Mouse (Mus musculus) cerebral cortex, adult 2 months (tissue): ENCODE measurements around the gene Ppp1r9a.

Source experiments
- WGBS: fragments of 180-500 bp; shearing (Covaris S2); methylation state at CpG from one replicate; pipeline ENCODE4 v1.1.7; 2018; 5-methylcytosine and 5-hydroxymethylcytosine counted together

Gene Ppp1r9a

DNA sequence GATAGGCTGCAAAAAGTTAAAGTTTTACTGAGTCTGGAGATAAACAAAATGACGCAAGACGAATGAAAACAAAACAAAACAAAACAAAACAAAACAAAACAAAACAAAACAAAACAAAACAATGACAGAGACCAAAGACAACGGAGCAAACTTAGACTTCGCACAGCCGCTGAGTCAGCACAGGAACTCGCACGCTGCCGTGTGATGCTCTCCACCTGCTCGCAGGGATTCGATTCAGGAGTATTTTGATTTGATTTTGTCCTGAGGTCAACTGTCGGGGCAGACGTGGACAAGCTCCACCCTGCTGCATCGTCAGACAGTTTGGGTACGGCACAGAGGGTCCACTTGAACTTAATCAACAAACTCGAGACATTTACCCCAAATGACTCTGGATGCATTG, 105.9 kb downstream of the Ppp1r9a start:
- WGBS: 83% methylated on average over 15 of the region's 15 CpGs

DNA sequence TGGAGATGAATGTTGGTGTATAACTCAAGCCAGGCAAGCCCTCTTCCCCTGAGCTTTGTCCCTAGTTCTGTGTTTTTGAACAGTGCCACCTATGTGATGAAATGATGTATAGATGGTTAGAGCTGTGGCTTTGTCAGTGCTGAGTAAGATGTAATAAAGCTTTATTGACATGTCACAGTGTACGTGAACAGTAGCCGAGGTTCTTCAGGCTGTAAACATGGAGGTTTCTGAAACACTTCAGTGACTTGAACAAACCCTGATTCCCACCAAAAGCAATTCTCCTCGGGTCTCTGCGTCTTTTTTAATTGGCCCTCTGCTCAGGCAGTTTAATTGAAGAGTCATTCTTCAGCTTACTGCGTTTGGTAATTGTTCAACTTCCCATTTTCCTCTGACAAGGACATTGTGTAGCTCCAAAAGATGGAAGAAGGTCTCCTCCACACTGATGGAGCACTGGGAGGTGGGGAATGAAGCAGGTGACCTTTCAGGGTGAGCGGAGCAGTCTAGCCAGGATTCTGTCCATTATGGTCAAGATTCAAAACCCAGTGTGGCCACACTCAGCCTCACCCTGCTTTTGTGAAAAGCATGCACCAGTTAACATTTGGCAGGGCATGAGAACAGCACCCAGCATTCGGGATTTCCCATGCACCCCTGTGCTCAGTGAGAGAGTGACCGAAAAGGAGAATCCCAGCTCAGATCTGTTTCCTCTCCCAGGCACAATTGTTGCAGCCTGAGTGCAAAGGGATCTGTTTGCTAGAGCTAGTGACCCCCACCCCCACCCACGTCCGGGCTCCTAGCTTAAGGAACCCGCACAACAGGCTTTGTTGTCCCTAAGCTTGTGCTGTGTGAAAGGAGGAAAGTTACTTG, 108.1 kb downstream of the Ppp1r9a start:
- WGBS: 51% methylated on average over 11 of the region's 11 CpGs

DNA sequence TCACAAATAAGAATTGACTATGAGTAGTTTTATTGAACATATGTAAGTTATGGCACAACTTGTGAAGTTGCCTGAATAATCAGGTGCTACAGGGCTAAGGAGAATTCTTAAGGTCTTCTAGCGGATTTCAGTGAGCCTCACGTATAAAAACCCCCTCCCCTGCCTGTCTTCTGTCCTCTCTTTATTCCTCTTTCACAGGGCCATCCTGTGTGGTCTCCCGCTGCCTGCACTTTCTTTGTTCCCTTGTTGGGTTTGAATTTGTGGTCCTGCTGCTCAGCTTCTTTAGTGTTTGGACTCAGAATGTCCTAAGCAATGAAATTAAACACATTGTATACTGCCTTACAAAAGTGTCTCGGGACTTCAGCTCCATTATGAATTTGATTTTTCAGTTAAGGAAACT, 110.1 kb downstream of the Ppp1r9a start:
- 82% methylated on average over 4 of the region's 4 CpGs for WGBS

DNA sequence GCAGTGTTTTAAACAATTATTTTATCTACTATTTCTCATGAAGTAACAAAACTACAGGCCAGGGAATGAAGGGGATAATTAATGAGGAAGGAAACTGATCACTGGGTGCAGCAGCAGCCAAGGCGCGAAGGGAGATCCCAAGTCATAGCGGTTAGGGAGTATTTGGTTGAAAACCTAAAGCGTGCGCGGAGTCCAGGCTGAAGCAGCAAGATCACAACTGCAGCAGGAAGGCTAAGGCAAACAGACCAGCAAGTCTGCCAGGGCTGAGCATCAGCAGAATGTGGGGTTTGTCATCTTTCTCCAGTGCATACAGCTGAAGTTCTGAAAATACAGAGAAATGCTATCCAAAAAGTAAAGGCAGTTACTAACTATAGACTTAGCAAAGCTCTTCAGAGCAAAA, 111.8 kb downstream of the Ppp1r9a start:
- WGBS: 55% methylated on average over 6 of the region's 6 CpGs

DNA sequence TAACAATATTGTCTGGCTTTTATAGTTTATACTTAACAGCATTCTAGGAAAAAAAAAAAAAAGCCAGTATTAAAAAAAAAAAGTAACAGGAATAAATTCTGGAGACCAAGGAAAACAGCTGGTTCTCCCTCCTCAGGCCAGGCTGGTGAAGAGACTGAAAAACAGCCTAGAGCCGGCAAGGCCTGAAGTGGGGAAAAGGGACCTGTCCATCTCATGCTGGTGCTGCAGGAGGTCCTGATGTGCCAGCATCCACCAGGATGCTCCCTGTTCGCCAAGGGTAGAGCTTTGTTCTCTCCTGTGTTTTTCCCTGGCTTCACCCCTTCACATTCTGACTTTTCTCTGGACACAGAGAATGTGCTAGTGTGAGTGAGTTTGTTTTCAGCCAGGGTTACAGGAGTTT, 112.5 kb downstream of the Ppp1r9a start:
- 77% methylated on average over 2 of the region's 2 CpGs for WGBS

DNA sequence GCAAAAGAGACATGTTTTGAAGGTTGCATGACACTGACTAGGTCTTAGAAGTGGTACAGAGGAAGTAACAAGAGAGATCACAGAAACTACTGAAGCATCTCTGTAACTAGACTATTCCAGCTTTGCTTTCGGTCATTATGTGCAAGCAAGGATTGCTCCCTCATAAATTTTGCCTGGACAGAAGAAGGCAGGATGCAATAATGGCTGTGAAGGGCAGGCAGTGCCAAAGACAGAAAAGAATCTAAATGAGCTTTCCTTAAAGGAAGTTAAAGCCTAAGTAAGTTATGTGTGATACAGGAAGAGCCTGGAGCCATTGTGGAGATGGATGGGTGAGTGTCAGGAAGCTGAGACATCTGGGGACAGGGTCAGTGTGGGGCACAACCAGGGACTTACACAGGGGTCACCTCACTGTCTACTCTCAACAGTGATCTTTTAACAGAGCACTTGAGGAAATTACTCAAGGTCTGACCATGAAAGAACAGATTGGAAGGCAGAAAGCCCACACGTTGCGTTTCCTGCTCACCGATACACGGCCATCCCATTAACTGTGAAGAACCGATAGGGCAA, 115.3 kb downstream of the Ppp1r9a start:
- WGBS: 91% methylated on average over 6 of the region's 6 CpGs

DNA sequence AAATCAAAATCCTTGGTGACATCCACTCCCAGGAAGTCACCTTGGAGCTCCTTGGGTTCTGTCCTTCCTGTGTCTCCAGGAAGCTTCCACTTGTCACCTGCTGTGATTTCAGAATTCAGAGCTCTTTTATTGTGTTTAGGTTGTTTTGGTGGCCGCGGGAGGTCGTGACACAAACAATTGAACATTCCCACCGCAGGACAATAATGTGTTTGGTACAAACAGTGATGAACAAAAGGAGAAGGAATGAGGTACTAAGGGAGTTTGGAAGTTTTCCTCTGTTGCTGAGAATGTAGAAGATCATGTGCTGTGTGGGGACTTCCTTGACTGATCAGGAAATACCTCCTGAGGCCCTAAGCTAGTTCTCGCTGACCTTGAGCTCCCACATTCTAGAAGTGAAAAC, 116.5 kb downstream of the Ppp1r9a start:
- WGBS: 58% methylated on average over 5 of the region's 5 CpGs

DNA sequence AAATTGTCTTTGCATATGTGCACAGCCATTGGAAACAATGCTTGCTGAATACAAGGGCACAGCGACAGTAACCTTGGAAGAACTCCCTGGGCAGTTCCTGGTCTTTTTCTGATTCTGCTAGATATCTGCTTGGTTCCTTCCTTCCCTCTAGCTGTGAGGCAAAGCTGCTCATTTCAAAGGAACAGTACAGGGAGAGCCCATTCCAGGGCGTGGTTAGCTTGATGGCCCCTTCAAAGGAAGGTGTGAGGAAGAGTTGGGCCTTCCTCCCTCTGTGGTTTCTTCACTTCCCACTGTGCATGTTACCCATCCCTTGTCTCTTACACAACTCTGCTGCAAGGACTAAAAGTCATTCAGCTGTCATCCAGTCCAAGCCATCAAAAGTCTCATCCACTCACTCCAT, 117.3 kb downstream of the Ppp1r9a start:
- WGBS: 95% methylated on average over 2 of the region's 2 CpGs

DNA sequence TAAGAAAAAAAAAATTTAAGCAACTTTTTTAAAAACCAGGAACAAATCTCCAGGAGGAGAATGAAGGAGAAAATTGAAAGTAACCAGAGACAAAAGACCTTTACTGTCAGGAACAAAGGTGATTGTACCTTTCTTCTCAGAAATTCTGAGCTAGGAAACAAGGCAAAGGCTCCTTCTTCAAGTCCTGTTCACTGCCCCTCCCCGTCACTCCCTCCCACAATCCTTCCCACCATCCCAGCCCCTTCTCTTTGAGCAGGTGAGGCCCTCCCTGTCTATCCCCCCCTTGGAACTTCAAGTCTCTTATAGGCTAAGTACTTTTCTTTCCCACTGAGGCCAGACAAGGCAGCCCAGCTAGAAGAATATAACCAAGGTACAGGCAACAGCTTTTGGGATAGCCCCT, 117.8 kb downstream of the Ppp1r9a start:
- 100% methylated on average over 1 of the region's 1 CpGs for WGBS

DNA sequence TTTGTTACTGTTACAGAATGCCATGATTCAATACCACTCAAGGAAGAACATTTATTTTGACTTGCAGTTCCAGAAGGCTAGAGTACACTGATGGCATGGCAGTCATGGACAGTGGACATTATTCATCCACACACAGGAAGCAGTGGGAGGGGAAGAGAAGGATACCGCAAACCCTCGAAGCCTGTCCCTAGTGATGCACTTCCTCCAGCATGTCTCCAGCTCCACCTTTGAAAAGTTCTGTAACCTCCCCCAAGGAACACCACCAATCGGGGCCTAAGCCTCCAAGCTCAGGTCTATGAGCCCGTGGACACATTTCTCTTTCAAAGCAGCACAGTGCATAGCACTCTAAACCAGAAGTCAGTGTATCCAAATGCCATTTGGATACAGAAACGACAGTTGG, 120.0 kb downstream of the Ppp1r9a start:
- 86% methylated on average over 5 of the region's 5 CpGs for WGBS

DNA sequence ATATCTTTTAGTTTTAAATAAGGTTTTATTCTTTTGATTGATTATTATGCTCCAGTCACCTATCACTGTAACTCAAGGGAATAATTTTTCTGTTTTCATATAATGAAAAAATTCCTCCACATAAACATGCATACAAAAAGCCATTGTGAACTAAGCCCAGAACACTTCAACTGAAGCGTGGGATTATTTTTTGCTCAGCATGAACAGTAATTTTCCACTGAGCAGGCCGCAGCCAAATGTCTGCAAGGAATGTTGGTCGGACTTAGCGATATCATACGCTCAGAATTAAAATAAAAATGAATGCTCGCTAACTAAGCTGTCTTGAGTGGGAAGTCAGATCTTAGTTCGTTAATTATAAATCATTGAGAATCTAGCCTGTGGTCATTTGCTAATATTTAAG, 122.2 kb downstream of the Ppp1r9a start:
- WGBS: 60% methylated on average over 7 of the region's 7 CpGs

DNA sequence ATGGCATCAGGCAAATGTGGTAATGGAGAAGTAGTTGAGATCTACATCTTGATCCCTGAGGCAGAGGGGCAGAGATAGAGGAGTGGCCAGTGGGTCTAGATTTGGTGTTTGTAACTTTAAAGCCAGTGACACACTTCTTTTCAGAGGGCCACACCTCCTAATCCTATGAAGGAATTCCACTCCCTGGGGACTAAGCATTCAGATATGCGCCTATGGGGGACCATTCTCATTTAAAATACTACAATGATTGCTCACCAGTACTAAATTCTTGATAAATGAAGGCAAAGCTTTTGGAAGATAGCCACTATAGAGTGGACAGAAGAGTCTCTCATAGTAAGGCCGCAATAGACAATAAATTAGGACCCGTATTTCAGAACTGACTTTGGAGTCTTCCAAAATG, 124.1 kb downstream of the Ppp1r9a start:
- WGBS: 77% methylated on average over 3 of the region's 3 CpGs

DNA sequence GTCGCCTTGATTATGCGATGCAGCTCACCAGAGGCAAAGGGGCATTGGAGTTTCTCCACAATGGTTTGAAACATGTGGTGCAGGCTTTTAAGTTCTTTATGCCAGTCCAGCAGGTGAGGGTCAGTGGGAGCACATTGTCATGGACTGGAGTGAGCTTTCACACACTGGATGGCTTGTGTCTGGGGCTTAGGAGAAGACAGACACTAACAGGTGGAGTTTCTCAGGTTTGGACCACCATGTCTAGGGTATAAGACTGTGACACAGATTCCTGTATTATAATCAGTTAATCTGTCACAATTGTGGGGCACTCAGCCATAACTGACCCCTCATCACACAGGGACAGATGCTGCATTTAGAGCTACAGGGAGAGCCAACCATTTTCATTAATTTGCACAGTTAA, 124.5 kb downstream of the Ppp1r9a start:
- 89% methylated on average over 2 of the region's 2 CpGs for WGBS

DNA sequence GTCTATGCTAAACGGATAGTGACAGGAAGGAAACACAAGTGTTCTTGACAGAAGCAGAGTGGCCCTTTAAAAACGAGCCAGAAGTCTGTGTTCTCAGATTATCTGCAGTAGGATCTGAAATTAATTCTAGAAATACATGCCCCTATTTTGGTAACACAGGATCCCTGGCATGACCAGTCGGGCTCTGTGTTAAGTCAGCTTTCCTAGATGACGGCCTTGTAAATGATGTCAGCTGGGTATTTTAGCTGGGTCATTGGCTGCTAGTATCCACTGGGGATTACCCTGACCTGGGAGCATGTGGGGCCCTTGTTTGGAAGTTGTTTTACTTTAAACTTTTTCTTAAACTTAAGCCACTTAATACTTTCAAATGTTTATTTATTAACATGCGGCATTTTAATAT, 125.1 kb downstream of the Ppp1r9a start:
- WGBS: 70% methylated on average over 5 of the region's 5 CpGs

DNA sequence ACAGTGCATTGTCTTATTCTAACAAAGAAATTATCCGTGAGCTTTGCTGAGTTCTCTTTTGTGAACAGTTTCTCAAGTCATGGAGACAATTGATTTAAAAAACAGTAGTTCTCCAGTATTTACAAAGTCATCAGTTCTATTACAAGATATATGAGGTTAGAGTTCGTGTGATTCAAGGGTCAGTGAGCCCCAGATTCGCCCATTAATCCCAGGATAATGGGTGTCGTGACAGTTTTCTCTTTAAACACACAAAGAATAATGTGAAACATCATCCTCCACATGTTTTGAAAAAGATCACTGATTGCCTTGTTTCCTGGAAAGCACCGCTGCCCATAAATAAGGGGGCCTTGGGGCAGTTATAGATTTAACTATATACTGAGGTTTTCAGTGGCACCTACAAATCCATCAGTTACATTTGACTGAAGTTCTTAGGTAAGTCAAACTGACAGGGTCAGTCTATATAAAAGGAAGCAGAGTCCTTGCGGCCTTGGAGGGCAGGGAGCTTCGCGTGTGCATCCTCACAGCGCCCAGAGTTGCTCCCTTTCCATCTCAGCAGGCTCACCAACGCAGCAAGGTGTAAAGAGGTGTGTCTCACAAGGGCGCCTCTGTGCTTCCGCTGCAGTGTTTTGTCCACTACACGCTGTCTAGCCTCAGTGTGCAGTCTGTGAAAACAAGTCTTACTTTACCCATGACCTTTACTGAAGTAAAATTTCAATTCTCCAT, 126.6 kb downstream of the Ppp1r9a start:
- 93% methylated on average over 13 of the region's 13 CpGs for WGBS

DNA sequence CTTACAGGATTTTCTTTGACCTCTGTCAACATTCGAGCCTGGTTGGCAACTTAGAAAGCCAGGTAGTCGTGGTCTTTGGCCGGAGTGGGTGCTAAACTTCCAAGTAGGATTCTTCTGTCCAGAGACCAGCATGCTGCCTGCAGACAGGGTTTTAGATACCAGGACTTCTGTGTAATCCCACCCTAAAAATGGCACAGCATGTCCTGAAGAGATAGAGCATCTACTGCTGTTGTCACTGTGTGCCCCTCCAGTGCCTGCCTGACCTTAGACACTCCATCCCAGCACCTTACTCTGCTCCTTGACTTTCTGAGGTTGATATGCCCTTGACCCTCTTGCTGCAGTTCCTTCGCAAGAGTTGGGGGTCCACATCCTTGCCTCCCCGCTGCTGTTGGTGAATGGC, 127.2 kb downstream of the Ppp1r9a start:
- WGBS: 97% methylated on average over 5 of the region's 5 CpGs

DNA sequence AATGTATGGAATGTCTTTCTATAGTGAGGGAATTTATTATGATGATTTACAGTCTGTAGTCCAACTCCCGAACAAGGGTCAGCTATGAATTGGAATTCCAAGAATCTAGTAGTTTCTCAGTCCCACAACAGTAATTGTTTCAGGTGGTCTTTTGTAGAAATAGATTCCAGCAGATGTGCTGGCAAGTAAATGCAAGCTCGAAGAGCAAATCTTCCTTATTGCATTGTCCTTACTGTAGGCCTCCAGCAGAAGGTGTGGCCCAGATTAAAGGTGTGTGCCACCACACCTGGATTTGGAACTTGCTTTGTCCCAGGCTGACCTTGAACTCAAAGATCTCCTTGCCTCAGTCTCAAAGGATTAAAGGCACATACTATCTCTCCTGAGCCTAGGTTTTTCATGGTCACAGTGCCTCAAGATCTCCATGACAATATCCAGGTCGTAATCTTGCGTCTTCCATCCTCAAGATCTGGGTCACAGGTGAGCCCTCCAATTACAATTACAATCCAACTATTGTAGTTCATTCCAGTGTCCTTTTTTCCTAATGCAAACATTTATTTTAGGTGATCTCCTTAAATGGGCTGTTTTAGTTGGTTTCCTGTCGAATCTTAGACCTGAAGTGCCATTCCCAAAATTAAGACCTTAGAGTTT, 130.4 kb downstream of the Ppp1r9a start:
- 96% methylated on average over 5 of the region's 5 CpGs for whole genome bisulfite sequencing

DNA sequence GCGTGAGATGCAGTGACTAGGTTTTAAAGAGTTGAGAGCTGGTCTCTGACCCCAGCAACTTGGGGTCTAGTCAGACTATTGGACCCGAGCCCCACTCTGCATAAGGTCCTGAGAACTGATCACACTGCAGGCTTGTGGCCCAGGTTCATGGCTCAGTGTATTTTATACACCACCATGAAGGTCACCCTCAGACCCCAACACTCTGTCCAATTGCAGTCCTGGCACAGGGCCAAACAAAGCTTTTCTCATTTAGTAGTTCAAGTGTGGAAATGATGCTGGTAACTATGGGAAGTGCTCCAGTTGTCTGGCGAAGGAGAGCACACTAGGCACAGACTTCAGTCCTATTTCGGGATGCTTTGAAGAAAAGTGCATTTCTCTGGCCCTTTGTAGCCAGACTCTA, 134.5 kb downstream of the Ppp1r9a start:
- 70% methylated on average over 4 of the region's 4 CpGs for WGBS

DNA sequence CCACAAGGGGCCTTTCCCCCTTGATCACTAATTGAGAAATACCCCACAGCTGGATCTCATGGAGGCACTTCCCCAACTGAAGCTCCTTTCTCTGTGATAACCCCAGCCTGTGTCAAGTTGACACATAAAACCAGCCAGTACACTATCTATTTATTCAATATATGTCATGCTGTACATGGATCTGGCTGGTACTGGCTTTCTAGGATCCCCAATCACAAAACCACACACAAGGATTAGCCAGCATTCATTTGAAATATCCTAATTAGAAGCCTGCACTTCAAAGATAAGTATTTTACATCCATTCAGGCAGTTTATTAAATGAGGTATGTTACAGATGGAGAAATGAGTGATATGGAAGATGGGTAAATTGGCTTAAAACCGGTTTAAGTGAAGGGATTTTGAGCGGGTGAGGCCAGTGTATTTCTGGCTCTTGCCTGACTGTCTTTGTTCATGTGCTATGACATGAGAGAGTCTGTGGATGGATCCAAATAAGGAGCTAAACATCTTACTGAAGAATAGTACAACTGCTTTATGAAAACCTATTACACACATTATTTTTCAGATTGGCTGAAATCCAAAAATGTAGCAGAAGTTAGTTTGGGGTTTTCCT, 135.5 kb downstream of the Ppp1r9a start:
- WGBS: 63% methylated on average over 2 of the region's 2 CpGs

DNA sequence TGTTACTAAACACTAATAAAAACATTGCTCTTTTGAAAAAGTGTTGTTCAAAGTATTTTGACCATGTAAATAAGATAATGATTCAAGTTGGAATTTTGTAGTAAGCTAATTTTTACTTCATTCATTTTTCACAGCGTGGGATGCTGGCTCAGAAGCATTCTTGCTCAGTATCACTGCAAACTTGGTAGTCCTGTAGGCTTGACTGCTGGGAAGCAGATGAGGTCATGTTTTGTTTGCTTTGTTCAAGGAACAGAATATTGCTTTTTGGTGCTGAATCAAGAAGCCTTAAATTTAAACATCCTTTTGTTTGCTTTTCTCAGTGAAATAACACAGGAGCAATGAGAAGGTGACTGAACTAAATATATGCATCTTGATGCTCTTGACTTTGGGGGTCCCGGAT, 136.6 kb downstream of the Ppp1r9a start:
- 57% methylated on average over 2 of the region's 2 CpGs for WGBS

DNA sequence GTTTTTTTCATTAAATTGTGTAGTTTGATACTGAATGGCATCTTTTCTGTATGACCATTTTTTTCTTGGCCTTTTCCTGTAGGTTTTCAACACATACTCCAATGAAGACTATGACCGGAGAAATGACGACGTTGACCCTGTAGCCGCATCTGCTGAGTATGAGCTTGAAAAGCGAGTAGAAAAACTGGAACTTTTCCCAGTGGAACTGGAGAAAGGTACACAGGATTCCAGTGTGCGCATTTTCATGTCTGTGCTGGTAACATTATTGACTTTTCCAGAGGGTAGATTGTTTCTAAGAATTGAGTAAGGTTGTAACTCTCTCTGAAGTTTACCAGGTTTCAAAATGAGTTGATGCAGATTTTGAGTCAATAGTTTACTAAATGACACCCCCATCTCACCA, 143.1 kb downstream of the Ppp1r9a start:
- WGBS: 97% methylated on average over 6 of the region's 6 CpGs

DNA sequence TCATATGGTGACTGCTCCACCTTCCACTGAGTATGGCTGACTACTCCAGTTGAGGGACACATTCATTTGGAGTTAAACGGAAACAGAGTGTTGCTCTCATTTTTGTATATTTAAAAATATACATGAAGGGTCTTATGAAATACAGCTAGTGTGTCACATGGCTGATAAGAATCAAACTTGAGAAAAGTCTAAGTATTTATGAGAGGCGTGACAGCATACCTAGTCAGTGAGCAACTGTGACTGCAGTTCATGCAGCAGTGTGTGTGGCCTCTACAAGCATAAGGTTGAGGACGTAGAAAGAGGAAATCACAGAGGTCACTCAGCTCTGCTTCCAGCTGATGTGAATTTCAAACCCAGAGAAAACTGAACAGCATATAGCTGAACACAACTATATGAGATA, 145.3 kb downstream of the Ppp1r9a start:
- WGBS: 94% methylated on average over 3 of the region's 3 CpGs
